ENCODE assay signal across 22 mouse cellular contexts in genomic region chr3:109544476-109545221, GRCm38 (mm10).
A peak's percentile ranks its signal among the peaks of the same experiment; 100 is the strongest.
DNase-seq lines count a peak whose midpoint lies in the region; ATAC-seq and TF ChIP-seq lines count a peak whose summit lies in the region.
"Had no signal": no experiment of that assay in that cellular context is flagged by ENCODE, and none has a peak within 500 bp of the region (broad histone marks: within the 10 kb centered on the region; RNA-seq: fewer than 3 reads in every experiment).

No protein-coding gene starts in this region.

- TF ChIP-seq CTCF in lung, postnatal 0 days (IDR thresholded peaks at IDR 0.05) = peak; percentile 19
- peak; percentile 55 for TF ChIP-seq CTCF in kidney, postnatal 0 days (IDR thresholded peaks at IDR 0.05; ENCODE audit: low read depth)

- H3K4me3 ChIP-seq in lung, postnatal 0 days (ENCODE audit: low read depth, low read length) = no peak overlapping the region
- H3K4me3 ChIP-seq in kidney, postnatal 0 days (replicated peaks; ENCODE audit: low read depth, low read length) = no peak overlapping the region
- H3K4me3 ChIP-seq: neural tube, embryonic 13.5 days; stomach, embryonic 15.5 days had no signal

- H3K27me3 ChIP-seq in lung, postnatal 0 days (replicated peaks; ENCODE audit: insufficient read depth, low read length) = no peaks in the 10 kb centered on the region
- H3K27me3 ChIP-seq in kidney, postnatal 0 days (ENCODE audit: insufficient read depth, low read length) = no peaks in the 10 kb centered on the region
- H3K27me3 ChIP-seq: neural tube, embryonic 13.5 days; stomach, embryonic 15.5 days had no signal

- H3K36me3 ChIP-seq in lung, postnatal 0 days (ENCODE audit: insufficient read depth, low read length) = no peaks in the 10 kb centered on the region
- no peaks in the 10 kb centered on the region for H3K36me3 ChIP-seq in kidney, postnatal 0 days (ENCODE audit: insufficient read depth, low read length)
- H3K36me3 ChIP-seq: G1E; neural tube, embryonic 13.5 days; stomach, embryonic 15.5 days had no signal

- no peaks in the 10 kb centered on the region for H3K9me3 ChIP-seq in lung, postnatal 0 days (ENCODE audit: low read length)
- no peaks in the 10 kb centered on the region for H3K9me3 ChIP-seq in kidney, postnatal 0 days (replicated peaks; ENCODE audit: low read length)
- H3K9me3 ChIP-seq: neural tube, embryonic 13.5 days; stomach, embryonic 15.5 days had no signal

- 45% methylated on average over 7 of the region's 7 CpGs for WGBS in lung, postnatal 0 days
- 58% methylated on average over 7 of the region's 7 CpGs for WGBS in kidney, postnatal 0 days

- intact Hi-C loops in heart, postnatal 14 days (cut with DNase I) = no loop called here

- TF ChIP-seq EP300 in lung, postnatal 0 days (IDR thresholded peaks at IDR 0.05) = no peak

- peak; percentile 11 to 15 for DNase-seq in cerebellum, postnatal 10 days
- DNase-seq in cerebellum, adult 9-10 months = no peak
- no peak for DNase-seq in lung, postnatal 0 days (ENCODE audit: low spot score)
- no peak for DNase-seq in lung, postnatal 10 days
- DNase-seq in kidney, postnatal 0 days (ENCODE audit: low spot score) = peak; percentile 19
- DNase-seq in urinary bladder, postnatal 14 days (ENCODE audit: low spot score) = no peak
- DNase-seq in heart, postnatal 14 days = no peak
- DNase-seq: adrenal gland, adult 8-10 months; cerebellum, adult 11 months; cerebellum, postnatal 36 days; forebrain, postnatal 0 days; gastrocnemius, postnatal 10 days; layer of hippocampus, postnatal 36 days; liver; liver, postnatal 0 days had no signal

- no peak overlapping the region for H3K4me2 ChIP-seq in lung, postnatal 0 days (replicated peaks; ENCODE audit: low read depth, low read length)
- no peak overlapping the region for H3K4me2 ChIP-seq in kidney, postnatal 0 days (ENCODE audit: low read length)
- H3K4me2 ChIP-seq: hindbrain, embryonic 14.5 days; neural tube, embryonic 13.5 days; stomach, embryonic 15.5 days had no signal

- no peaks in the 10 kb centered on the region for H3K4me1 ChIP-seq in lung, postnatal 0 days (ENCODE audit: insufficient read depth, low read depth, low read length)
- no peaks in the 10 kb centered on the region for H3K4me1 ChIP-seq in kidney, postnatal 0 days (replicated peaks; ENCODE audit: insufficient read depth, low read length)
- H3K4me1 ChIP-seq: stomach, embryonic 15.5 days had no signal

- ATAC-seq in lung, postnatal 0 days = no peak
- no peak for ATAC-seq in kidney, postnatal 0 days (replicated peaks; ENCODE audit: low FRiP score, low read depth)
- ATAC-seq in megakaryocyte progenitor cell, adult 5-6 weeks (replicated peaks; ENCODE audit: poor library complexity) = no peak
- ATAC-seq: CD4-positive, CD25-positive, alpha-beta regulatory T cell, adult 4 months; forebrain, postnatal 0 days; liver, postnatal 0 days had no signal

- H3K27ac ChIP-seq in lung, postnatal 0 days (ENCODE audit: low read length) = no peak overlapping the region
- H3K27ac ChIP-seq in kidney, postnatal 0 days = no peak overlapping the region
- H3K27ac ChIP-seq: hindbrain, embryonic 14.5 days; macrophage; neural tube, embryonic 13.5 days; stomach, embryonic 15.5 days had no signal

- no peak overlapping the region for H3K9ac ChIP-seq in lung, postnatal 0 days (replicated peaks; ENCODE audit: low read depth)
- no peak overlapping the region for H3K9ac ChIP-seq in kidney, postnatal 0 days (ENCODE audit: low read depth, low read length)
- H3K9ac ChIP-seq: forebrain, postnatal 0 days; hindbrain, embryonic 14.5 days; liver, postnatal 0 days; neural tube, embryonic 13.5 days; stomach, embryonic 15.5 days had no signal

Comparison
In these comparisons a context has a peak if more than half of its experiments do, and no peak if none do; other contexts are left out.
1. DNase-seq: peak in cerebellum, postnatal 10 days (2 of 2) and kidney, postnatal 0 days (single experiment); none in cerebellum, adult 9-10 months (single experiment), lung, postnatal 0 days (single experiment), lung, postnatal 10 days (single experiment), urinary bladder, postnatal 14 days (single experiment) and heart, postnatal 14 days (0 of 2).